Mouse (Mus musculus) small intestine, adult 2 months (tissue): ENCODE measurements around the gene Tm9sf2.

Experiments used
- CTCF ChIP-seq: fragments of 200-500 bp; IDR thresholded peaks from 2 replicates; pipeline ENCODE4 v1.5.1; 2012; ENCODE audit warnings: low read depth, mild to moderate bottlenecking, control low read depth, inconsistent platforms, low read length, moderate library complexity, mixed read lengths; ENCODE audit not compliant: insufficient replicate concordance, insufficient read length; ENCODE audit errors: extremely low read depth
- POLR2A ChIP-seq: fragments of 200-500 bp; IDR thresholded peaks from 2 replicates; pipeline ENCODE4 v1.6.1; 2012; ENCODE audit warnings: low read depth, mild to moderate bottlenecking, control low read depth, inconsistent platforms, low read length, moderate library complexity

- TF ChIP-seq CTCF: no peak
- no peak for TF ChIP-seq POLR2A
Observed at GRCm38 (mm10) chr14:122083499-122083898, 23.3 kb upstream of the Tm9sf2 start.
